In the genomic region with DNA sequence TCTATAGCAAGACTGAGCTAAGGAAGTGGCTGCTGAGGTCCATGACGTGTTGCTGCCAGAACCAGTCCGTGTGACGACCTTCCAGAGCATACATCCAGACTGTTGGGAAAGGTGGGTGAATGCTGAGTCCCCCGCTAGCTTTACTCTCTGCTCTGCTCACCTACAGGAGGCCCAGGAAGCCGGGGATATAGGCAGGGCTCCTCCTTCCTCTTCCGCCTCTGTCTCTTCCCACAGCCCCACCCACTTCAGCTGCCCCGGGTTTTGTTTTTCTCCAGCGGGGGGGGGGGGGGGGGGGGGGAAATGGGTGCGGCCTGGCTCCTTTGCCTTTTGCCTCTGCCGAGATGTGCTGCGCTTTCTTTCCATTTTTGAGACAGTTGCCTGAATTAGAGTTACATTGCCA, we compare ENCODE assay signal across 10 mouse cellular contexts. TPM values are rescaled to one million over a fixed set of nuclear protein-coding genes. Genes with fewer than 3 reads are reported as not detected.
A peak's percentile ranks its signal among the peaks of the same experiment; 100 is the strongest.
DNase-seq lines count a peak whose midpoint lies in the region; ATAC-seq lines count a peak whose summit lies in the region.
"Had no signal": no experiment of that assay in that cellular context is flagged by ENCODE, and none has a peak within 500 bp of the region (broad histone marks: within the 10 kb centered on the region; RNA-seq: fewer than 3 reads in every experiment).

No protein-coding gene starts in this region.

- no peaks in the 10 kb centered on the region for H3K36me3 ChIP-seq in forebrain, embryonic 14.5 days (ENCODE audit: control insufficient read depth, insufficient read depth, low read length)
- no peaks in the 10 kb centered on the region for H3K36me3 ChIP-seq in forebrain, embryonic 10.5 days (replicated peaks)
- H3K36me3 ChIP-seq: embryonic facial prominence, embryonic 12.5 days had no signal

- H3K4me3 ChIP-seq in forebrain, embryonic 14.5 days (ENCODE audit: low read depth, low read length) = no peak overlapping the region
- no peak overlapping the region for H3K4me3 ChIP-seq in forebrain, embryonic 10.5 days
- H3K4me3 ChIP-seq: embryonic facial prominence, embryonic 12.5 days had no signal

- ATAC-seq in hematopoietic stem cell, adult 5-6 weeks (replicated peaks in 1 of 2; ENCODE audit: insufficient read depth in 1 of 2, low FRiP score in 2 of 2, low TSS enrichment in 1 of 2, low read depth in 1 of 2, poor library complexity in 2 of 2, severe bottlenecking in 2 of 2) = peak; percentile 58 to 63; a peak in 3 of 4 replicates
- ATAC-seq in forebrain, embryonic 14.5 days = no peak
- ATAC-seq: hindbrain, postnatal 0 days had no signal

- H3K4me1 ChIP-seq in forebrain, embryonic 14.5 days (ENCODE audit: control insufficient read depth, insufficient read depth, low read length) = peaks cover 2% of the 10 kb centered on the region; the same call in 1 of the 2 replicates
- H3K4me1 ChIP-seq in forebrain, embryonic 10.5 days = peaks cover 37% of the 10 kb centered on the region

- 64% methylated on average over 8 of the region's 11 CpGs for WGBS in forebrain, embryonic 14.5 days
- 54% methylated on average over 10 of the region's 11 CpGs for WGBS in forebrain, embryonic 10.5 days

- H3K27me3 ChIP-seq in forebrain, embryonic 14.5 days (replicated peaks; ENCODE audit: control insufficient read depth, insufficient read depth, low read length) = peaks cover 9% of the 10 kb centered on the region; the same call in 1 of the 2 replicates
- peaks cover 40% of the 10 kb centered on the region for H3K27me3 ChIP-seq in forebrain, embryonic 10.5 days (ENCODE audit: poor library complexity, severe bottlenecking)

- no peak overlapping the region for H3K4me2 ChIP-seq in forebrain, embryonic 14.5 days (ENCODE audit: low read length)
- H3K4me2 ChIP-seq: embryonic facial prominence, embryonic 12.5 days had no signal

- no peaks in the 10 kb centered on the region for H3K9me3 ChIP-seq in forebrain, embryonic 14.5 days (replicated peaks; ENCODE audit: control insufficient read depth, low read length)
- H3K9me3 ChIP-seq in forebrain, embryonic 10.5 days = no peaks in the 10 kb centered on the region
- H3K9me3 ChIP-seq: embryonic facial prominence, embryonic 12.5 days had no signal

- no peak overlapping the region for H3K27ac ChIP-seq in forebrain, embryonic 14.5 days (ENCODE audit: low read depth, low read length)
- no peak overlapping the region for H3K27ac ChIP-seq in forebrain, embryonic 10.5 days
- H3K27ac ChIP-seq: embryonic facial prominence, embryonic 12.5 days; hindbrain, postnatal 0 days had no signal

- no peak overlapping the region for H3K9ac ChIP-seq in forebrain, embryonic 14.5 days (ENCODE audit: low read length)
- H3K9ac ChIP-seq: embryonic facial prominence, embryonic 12.5 days had no signal

- DNase-seq in spleen, postnatal 36 days (ENCODE audit: low spot score in 2 of 2) = peak; percentile 45 to 48
- no peak for DNase-seq in spleen, postnatal 14 days (ENCODE audit: low spot score in 2 of 2)
- DNase-seq in lung, postnatal 36 days = peak; percentile 44
- DNase-seq in forebrain, embryonic 14.5 days (ENCODE audit: low spot score) = no peak
- DNase-seq in gastrocnemius, adult 8-10 months (ENCODE audit: low spot score in 2 of 2) = no peak
- no peak for DNase-seq in c-Kit-positive CD71-positive TER-119-positive erythroid progenitor cells, embryonic 14.5 days (ENCODE audit: low spot score)
- DNase-seq in forebrain, embryonic 10.5 days (ENCODE audit: extremely low spot score, low spot score) = no peak

RNA-seq across cellular contexts. Expression of a gene that starts 30.9 kb away (rescaled TPM):
- total RNA-seq in hematopoietic stem cell, adult 5-6 weeks (2017) = 1.4 and 3.9 TPM in 2 replicates
- 117 and 162 TPM in 2 replicates for polyA plus RNA-seq in forebrain, embryonic 14.5 days (2014; fragmentation: Nextera tagmentation; extraction: Ambion mirVana)
- total RNA-seq in gastrocnemius, adult 8-10 months (2022) = 1 to 10 TPM in 3 of 4 experiments, under 1 TPM in 1; 0.92 to 3.0 (median 1.8) TPM
- 32.1 and 36.4 TPM in 2 replicates for polyA plus RNA-seq in forebrain, embryonic 10.5 days (2016; fragmentation: Nextera tagmentation; extraction: Ambion mirVana)

Comparison
In these comparisons a context has a peak if more than half of its experiments do, and no peak if none do; other contexts are left out.
1. DNase-seq: peak in spleen, postnatal 36 days (2 of 2) and lung, postnatal 36 days (single experiment); none in spleen, postnatal 14 days (0 of 2), forebrain, embryonic 14.5 days (single experiment), gastrocnemius, adult 8-10 months (0 of 2), c-Kit-positive CD71-positive TER-119-positive erythroid progenitor cells, embryonic 14.5 days (single experiment) and forebrain, embryonic 10.5 days (single experiment).